9 mouse cellular contexts compared by ENCODE assay signal in the genomic region with DNA sequence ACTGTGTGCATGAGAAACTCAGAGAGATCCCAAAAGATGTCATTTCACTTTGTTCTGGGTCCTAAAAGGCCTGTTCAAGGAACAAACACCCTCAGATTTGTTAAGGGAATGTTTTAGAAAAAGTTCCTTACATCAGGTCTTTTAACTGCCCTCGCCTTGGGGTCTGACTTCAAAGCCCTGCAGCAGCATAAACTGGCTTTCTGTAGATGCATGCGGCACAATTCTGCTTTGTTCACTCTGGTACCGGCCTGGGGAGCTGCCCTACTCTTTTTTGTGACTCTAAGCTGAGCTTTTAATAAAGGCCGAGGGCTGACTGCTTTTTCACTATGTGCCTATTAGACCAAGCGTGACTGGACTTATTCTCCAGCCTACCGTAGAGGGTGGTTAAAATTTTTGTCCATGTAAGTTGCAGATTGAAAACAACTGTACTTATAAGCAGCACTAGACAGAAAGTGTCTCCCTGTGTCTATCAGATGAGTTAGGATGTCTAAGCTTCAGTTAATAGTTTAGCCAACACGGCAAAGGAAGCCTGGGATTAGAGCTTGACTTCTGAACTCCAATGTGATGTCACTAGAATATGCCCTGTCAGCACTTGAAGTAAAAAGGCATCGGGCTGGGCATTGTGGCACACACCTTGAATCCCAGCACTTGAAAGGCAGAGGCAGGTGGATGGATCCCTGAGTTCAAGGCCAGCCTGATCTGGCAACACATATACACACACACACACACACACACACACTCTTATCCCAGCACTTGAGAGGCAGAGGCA. TPM values are rescaled to one million over a fixed set of nuclear protein-coding genes. Genes with fewer than 3 reads are reported as not detected.
DNase-seq lines count a peak whose midpoint lies in the region; ATAC-seq and TF ChIP-seq lines count a peak whose summit lies in the region.
"Had no signal": no experiment of that assay in that cellular context is flagged by ENCODE, and none has a peak within 500 bp of the region (broad histone marks: within the 10 kb centered on the region; RNA-seq: fewer than 3 reads in every experiment).

No protein-coding gene starts in this region.

- no peaks in the 10 kb centered on the region for H3K9me3 ChIP-seq in liver, embryonic 13.5 days (replicated peaks)
- no peaks in the 10 kb centered on the region for H3K9me3 ChIP-seq in liver, embryonic 11.5 days (ENCODE audit: control insufficient read depth, low read length)
- H3K9me3 ChIP-seq in forebrain, embryonic 15.5 days: no peaks in the 10 kb centered on the region
- H3K9me3 ChIP-seq in limb, embryonic 11.5 days (ENCODE audit: control insufficient read depth, low read length): no peaks in the 10 kb centered on the region

- peak overlapping the region; percentile 5; the same call in 1 of the 2 replicates for H3K27ac ChIP-seq in liver, embryonic 13.5 days
- no peak overlapping the region for H3K27ac ChIP-seq in liver, embryonic 11.5 days (ENCODE audit: low read depth, low read length)
- peak overlapping the region; percentile 6; the same call in 1 of the 2 replicates for H3K27ac ChIP-seq in forebrain, embryonic 15.5 days (replicated peaks)
- H3K27ac ChIP-seq in limb, embryonic 11.5 days (replicated peaks; ENCODE audit: low read depth, low read length): peak overlapping the region; percentile 23; the same call in 1 of the 2 replicates
- H3K27ac ChIP-seq in gastrocnemius, adult 2 months: no peak overlapping the region

- TF ChIP-seq CTCF in gastrocnemius, adult 2 months (IDR thresholded peaks at IDR 0.05): no peak

- no peak overlapping the region for H3K4me2 ChIP-seq in liver, embryonic 13.5 days
- H3K4me2 ChIP-seq in liver, embryonic 11.5 days: no peak overlapping the region
- no peak overlapping the region for H3K4me2 ChIP-seq in forebrain, embryonic 15.5 days (replicated peaks)
- no peak overlapping the region for H3K4me2 ChIP-seq in limb, embryonic 11.5 days (ENCODE audit: low read depth, severe bottlenecking)

- intact Hi-C loops in gastrocnemius, adult 2 months (cut with DNase I): no loop called here

- H3K4me3 ChIP-seq in liver, embryonic 13.5 days (replicated peaks): no peak overlapping the region
- no peak overlapping the region for H3K4me3 ChIP-seq in liver, embryonic 11.5 days (ENCODE audit: low read depth, low read length)
- H3K4me3 ChIP-seq in forebrain, embryonic 15.5 days: no peak overlapping the region
- H3K4me3 ChIP-seq in limb, embryonic 11.5 days (ENCODE audit: low read depth, low read length): no peak overlapping the region
- no peak overlapping the region for H3K4me3 ChIP-seq in gastrocnemius, adult 2 months

- peaks cover 24% of the 10 kb centered on the region for H3K4me1 ChIP-seq in liver, embryonic 13.5 days (replicated peaks)
- peaks cover 3% of the 10 kb centered on the region; the same call in 1 of the 2 replicates for H3K4me1 ChIP-seq in liver, embryonic 11.5 days (replicated peaks; ENCODE audit: control insufficient read depth, insufficient read depth, low read length)
- peaks cover 4% of the 10 kb centered on the region; the same call in 1 of the 2 replicates for H3K4me1 ChIP-seq in forebrain, embryonic 15.5 days
- no peaks in the 10 kb centered on the region for H3K4me1 ChIP-seq in limb, embryonic 11.5 days (ENCODE audit: control insufficient read depth, insufficient read depth, low read length)

- H3K9ac ChIP-seq in liver, embryonic 13.5 days: no peak overlapping the region
- H3K9ac ChIP-seq in liver, embryonic 11.5 days (ENCODE audit: low read depth, low read length): no peak overlapping the region
- H3K9ac ChIP-seq in forebrain, embryonic 15.5 days (replicated peaks): no peak overlapping the region
- no peak overlapping the region for H3K9ac ChIP-seq in limb, embryonic 11.5 days (ENCODE audit: low read length)

- H3K27me3 ChIP-seq in liver, embryonic 13.5 days: no peaks in the 10 kb centered on the region
- no peaks in the 10 kb centered on the region for H3K27me3 ChIP-seq in liver, embryonic 11.5 days (replicated peaks; ENCODE audit: control insufficient read depth, insufficient read depth, low read length)
- no peaks in the 10 kb centered on the region for H3K27me3 ChIP-seq in forebrain, embryonic 15.5 days
- no peaks in the 10 kb centered on the region for H3K27me3 ChIP-seq in limb, embryonic 11.5 days (ENCODE audit: control insufficient read depth, insufficient read depth, low read length)

- H3K36me3 ChIP-seq in liver, embryonic 13.5 days: peaks cover 64% of the 10 kb centered on the region
- H3K36me3 ChIP-seq in liver, embryonic 11.5 days (ENCODE audit: control insufficient read depth, insufficient read depth, low read length): peaks cover 10% of the 10 kb centered on the region; the same call in 1 of the 2 replicates
- peaks cover 35% of the 10 kb centered on the region for H3K36me3 ChIP-seq in forebrain, embryonic 15.5 days
- H3K36me3 ChIP-seq in limb, embryonic 11.5 days (ENCODE audit: control insufficient read depth, insufficient read depth, low read length): peaks cover 7% of the 10 kb centered on the region; the same call in 1 of the 2 replicates

- WGBS in liver, embryonic 13.5 days (ENCODE audit: insufficient replicate concordance): 77% methylated on average over 8 of the region's 8 CpGs
- WGBS in liver, embryonic 11.5 days: 87% methylated on average over 8 of the region's 8 CpGs
- 11% methylated on average over 8 of the region's 8 CpGs for WGBS in forebrain, embryonic 15.5 days
- WGBS in limb, embryonic 11.5 days: 64% methylated on average over 8 of the region's 8 CpGs

- no peak for ATAC-seq in liver, embryonic 13.5 days (ENCODE audit: low read depth)
- no peak for ATAC-seq in liver, embryonic 11.5 days (replicated peaks; ENCODE audit: low FRiP score)
- no peak for ATAC-seq in forebrain, embryonic 15.5 days (replicated peaks)
- ATAC-seq in limb, embryonic 11.5 days (ENCODE audit: insufficient number of reproducible peaks, low FRiP score, low TSS enrichment, low read depth): no peak

- no peak for DNase-seq in liver, embryonic 13.5 days
- DNase-seq in liver, embryonic 11.5 days (ENCODE audit: low spot score): no peak
- DNase-seq in limb, embryonic 11.5 days (ENCODE audit: low spot score): no peak
- DNase-seq in gastrocnemius, adult 2 months: no peak
- no peak for DNase-seq in thymus, postnatal 10 days (ENCODE audit: low spot score in 2 of 2)
- DNase-seq in heart, postnatal 4 days: no peak
- DNase-seq: cerebellum, adult 11 months; retina, postnatal 1 day had no signal

RNA-seq across cellular contexts. Expression of a gene that starts 15.6 kb away (rescaled TPM):
- polyA plus RNA-seq in liver, embryonic 13.5 days (2015; fragmentation: Nextera tagmentation; extraction: Ambion mirVana): 79.7 and 94.6 TPM in 2 replicates
- 129 and 139 TPM in 2 replicates for polyA plus RNA-seq in liver, embryonic 11.5 days (2014; fragmentation: Nextera tagmentation; extraction: Ambion mirVana)
- 109 TPM in 2 replicates for polyA plus RNA-seq in forebrain, embryonic 15.5 days (2015; fragmentation: Nextera tagmentation; extraction: Ambion mirVana)
- 123 and 127 TPM in 2 replicates for polyA plus RNA-seq in limb, embryonic 11.5 days (2014; fragmentation: Nextera tagmentation; extraction: Ambion mirVana)
- total RNA-seq in gastrocnemius, adult 2 months (2021): 10 to 100 TPM; 10.9 to 16.0 TPM
- total RNA-seq in heart, postnatal 4 days (2021): 10 to 100 TPM; 39.3 to 40.4 TPM

RNA-seq across cellular contexts. Expression of a gene that starts 15.6 kb away (rescaled TPM):
- polyA plus RNA-seq in liver, embryonic 13.5 days (2015; fragmentation: Nextera tagmentation; extraction: Ambion mirVana): 196 and 222 TPM in 2 replicates
- polyA plus RNA-seq in liver, embryonic 11.5 days (2014; fragmentation: Nextera tagmentation; extraction: Ambion mirVana): 256 and 260 TPM in 2 replicates
- 87.5 and 89.0 TPM in 2 replicates for polyA plus RNA-seq in forebrain, embryonic 15.5 days (2015; fragmentation: Nextera tagmentation; extraction: Ambion mirVana)
- polyA plus RNA-seq in limb, embryonic 11.5 days (2014; fragmentation: Nextera tagmentation; extraction: Ambion mirVana): 177 and 178 TPM in 2 replicates
- 10 to 100 TPM; 43.7 to 52.9 TPM for total RNA-seq in gastrocnemius, adult 2 months (2021)
- total RNA-seq in heart, postnatal 4 days (2021): 10 to 100 TPM; 99.1 to 99.6 TPM

RNA-seq across cellular contexts. Expression of a gene that starts 41.3 kb away (rescaled TPM):
- 29.2 and 31.4 TPM in 2 replicates for polyA plus RNA-seq in liver, embryonic 13.5 days (2015; fragmentation: Nextera tagmentation; extraction: Ambion mirVana)
- polyA plus RNA-seq in liver, embryonic 11.5 days (2014; fragmentation: Nextera tagmentation; extraction: Ambion mirVana): 6.5 and 7.0 TPM in 2 replicates
- 5.2 and 6.2 TPM in 2 replicates for polyA plus RNA-seq in forebrain, embryonic 15.5 days (2015; fragmentation: Nextera tagmentation; extraction: Ambion mirVana)
- polyA plus RNA-seq in limb, embryonic 11.5 days (2014; fragmentation: Nextera tagmentation; extraction: Ambion mirVana): 2.3 and 2.9 TPM in 2 replicates
- total RNA-seq in gastrocnemius, adult 2 months (2021): under 1 TPM in 1 of 2 experiments, not detected in 1; 0.28 TPM
- total RNA-seq in heart, postnatal 4 days (2021): 1 to 10 TPM; 1.1 to 1.2 TPM

RNA-seq across cellular contexts. Expression of a gene that starts 47.2 kb away (rescaled TPM):
- polyA plus RNA-seq in liver, embryonic 13.5 days (2015; fragmentation: Nextera tagmentation; extraction: Ambion mirVana): 20.5 and 23.8 TPM in 2 replicates
- 5.9 and 6.1 TPM in 2 replicates for polyA plus RNA-seq in liver, embryonic 11.5 days (2014; fragmentation: Nextera tagmentation; extraction: Ambion mirVana)
- 1.4 and 1.8 TPM in 2 replicates for polyA plus RNA-seq in forebrain, embryonic 15.5 days (2015; fragmentation: Nextera tagmentation; extraction: Ambion mirVana)
- polyA plus RNA-seq in limb, embryonic 11.5 days (2014; fragmentation: Nextera tagmentation; extraction: Ambion mirVana): 4.0 and 4.3 TPM in 2 replicates
- 10 to 100 TPM; 24.2 to 38.4 TPM for total RNA-seq in gastrocnemius, adult 2 months (2021)
- 1 to 10 TPM; 3.1 to 3.8 TPM for total RNA-seq in heart, postnatal 4 days (2021)

RNA-seq across cellular contexts. Expression of a gene that starts 50.8 kb away (rescaled TPM):
- 380 and 383 TPM in 2 replicates for polyA plus RNA-seq in liver, embryonic 13.5 days (2015; fragmentation: Nextera tagmentation; extraction: Ambion mirVana)
- polyA plus RNA-seq in liver, embryonic 11.5 days (2014; fragmentation: Nextera tagmentation; extraction: Ambion mirVana): 569 TPM in 2 replicates
- 327 and 355 TPM in 2 replicates for polyA plus RNA-seq in forebrain, embryonic 15.5 days (2015; fragmentation: Nextera tagmentation; extraction: Ambion mirVana)
- 523 and 551 TPM in 2 replicates for polyA plus RNA-seq in limb, embryonic 11.5 days (2014; fragmentation: Nextera tagmentation; extraction: Ambion mirVana)
- 10 to 100 TPM; 32.6 to 48.8 TPM for total RNA-seq in gastrocnemius, adult 2 months (2021)
- 100 to 1,000 TPM; 284 to 297 TPM for total RNA-seq in heart, postnatal 4 days (2021)

Comparison
In these comparisons a context has a peak if more than half of its experiments do, and no peak if none do; other contexts are left out.
1. H3K27ac ChIP-seq: peak in liver, embryonic 13.5 days (single experiment), forebrain, embryonic 15.5 days (single experiment) and limb, embryonic 11.5 days (single experiment); none in liver, embryonic 11.5 days (single experiment) and gastrocnemius, adult 2 months (single experiment).